Mouse (Mus musculus) liver, embryonic 14.5 days (tissue): Measurements from ENCODE around the gene Agxt2.

Experiments
- CTCF ChIP-seq: IDR thresholded peaks from 2 replicates; pipeline ENCODE4 v1.5.1; 2016; ENCODE audit warnings: antibody characterized with exemption, low read depth, control low read depth
- EP300 ChIP-seq: IDR thresholded peaks from 2 replicates; pipeline ENCODE4 v1.6.1; 2016; ENCODE audit warnings: antibody characterized with exemption, low read depth

- no peak for TF ChIP-seq CTCF
- TF ChIP-seq EP300 = no peak
These were observed 88.8 kb downstream of the Agxt2 start for GRCm38 (mm10) chr15:10447102-10447501.
